ENCODE assay signal across 8 mouse cellular contexts in the genomic region with DNA sequence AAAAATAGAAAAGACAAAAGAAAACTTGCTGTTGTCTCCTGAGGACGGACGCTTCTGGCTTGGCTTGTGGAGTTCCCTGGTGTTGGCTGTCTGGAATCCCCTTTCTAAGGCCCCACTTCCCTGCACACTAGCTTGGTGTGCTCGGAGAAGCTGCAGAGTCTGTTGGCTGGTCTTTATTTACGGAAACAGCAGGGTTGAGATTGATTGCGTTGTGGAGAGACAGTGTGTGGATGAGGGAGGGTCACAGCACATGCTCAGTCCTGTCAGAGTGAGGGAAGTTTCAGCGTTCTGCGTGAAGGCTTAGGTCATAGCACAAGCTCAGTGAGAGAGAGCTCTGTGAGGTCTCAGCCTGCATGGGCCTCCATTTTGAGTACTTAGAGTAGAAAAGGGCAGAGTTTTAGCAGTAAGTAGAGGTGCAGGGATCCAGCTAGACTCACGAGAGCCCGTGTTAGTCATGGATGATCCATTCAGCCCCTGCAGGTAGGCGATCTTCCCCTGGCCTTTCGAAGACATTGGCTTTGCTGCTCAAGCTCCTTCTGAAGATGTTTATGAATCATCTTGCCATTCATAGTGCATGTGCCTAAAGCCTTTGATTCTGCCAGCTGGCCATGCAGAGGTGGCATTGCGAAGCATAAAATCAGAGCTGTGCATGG.
A peak's percentile ranks its signal among the peaks of the same experiment; 100 is the strongest.
DNase-seq lines count a peak whose midpoint lies in the region; TF ChIP-seq lines count a peak whose summit lies in the region.

No protein-coding gene starts in this region.

- intact Hi-C loops in gastrocnemius, postnatal 14 days (cut with DNase I; ENCODE audit: low total_unique reads) = no loop called here

- peak; percentile 65 for DNase-seq in adipocyte (ENCODE audit: low spot score)
- peak; percentile 69 for DNase-seq in gastrocnemius, postnatal 14 days
- peak; percentile 19 for DNase-seq in induced T-regulatory cell, adult 2 months (ENCODE audit: low read depth)
- DNase-seq in left cerebral cortex, adult 18-20 months (ENCODE audit: low spot score in 2 of 2) = peak; percentile 67 to 74
- peak; percentile 91 for DNase-seq in lung, postnatal 25 days (ENCODE audit: low spot score)
- peak; percentile 30 for DNase-seq in retina, adult 2 months (ENCODE audit: low read depth, low spot score)
- DNase-seq in thymus, postnatal 25 days = peak; percentile 18

- TF ChIP-seq CTCF in cortical plate, adult 2 months (IDR thresholded peaks at IDR 0.05; ENCODE audit: extremely low read depth, insufficient read depth, low read length) = no peak

- peak overlapping the region; percentile 55 for H3K27ac ChIP-seq in cortical plate, adult 2 months (ENCODE audit: insufficient read depth, low read length)

- TF ChIP-seq POLR2A in cortical plate, adult 2 months (IDR thresholded peaks at IDR 0.05; ENCODE audit: extremely low read depth, insufficient read depth, low read length) = peak; percentile 73

- peak overlapping the region; percentile 24 for H3K4me3 ChIP-seq in cortical plate, adult 2 months (ENCODE audit: insufficient read depth, low read length)

- H3K4me1 ChIP-seq in cortical plate, adult 2 months (ENCODE audit: control insufficient read depth, insufficient read depth, low read length) = peaks cover 10% of the 10 kb centered on the region

Comparison
In these comparisons a context has a peak if more than half of its experiments do, and no peak if none do; other contexts are left out.
1. Peak in every context shown above with its lines: DNase-seq, H3K4me3 ChIP-seq and H3K27ac ChIP-seq.
2. DNase-seq: peak in every context shown above with its lines; median percentile 91 in lung, postnatal 25 days; 70 in left cerebral cortex, adult 18-20 months; 69 in gastrocnemius, postnatal 14 days; 65 in adipocyte; 30 in retina, adult 2 months; 19 in induced T-regulatory cell, adult 2 months; 18 in thymus, postnatal 25 days.